Mouse (Mus musculus) liver, adult 2 months (tissue): ENCODE measurements around the gene Tmem98. TPM values are rescaled to one million over a fixed set of nuclear protein-coding genes. Genes with fewer than 3 reads are reported as not detected.

Experiments
- DNase-seq: peaks from one replicate; pipeline ENCODE4 v3.0.0-alpha.2; 2011; ENCODE audit warnings: low read depth, low spot score; ENCODE audit errors: extremely low read depth
- H3K27ac ChIP-seq: fragments of 200-500 bp; replicated peaks from 2 replicates; pipeline ENCODE4 v1.5.1; 2012; ENCODE audit warnings: low read depth, mild to moderate bottlenecking, control low read depth, inconsistent platforms, low read length; ENCODE audit not compliant: insufficient read depth
- H3K27me3 ChIP-seq: fragments of 200-500 bp; 2 replicates; pipeline ENCODE4 v1.6.1; 2012; ENCODE audit warnings: mild to moderate bottlenecking, moderate library complexity, low read length, inconsistent platforms; ENCODE audit not compliant: control insufficient read depth, insufficient read depth
- H3K36me3 ChIP-seq: fragments of 200-500 bp; 2 replicates; pipeline ENCODE4 v1.6.1; 2012; ENCODE audit warnings: low read length, inconsistent platforms; ENCODE audit not compliant: control insufficient read depth, insufficient read depth
- H3K4me1 ChIP-seq: fragments of 200-500 bp; 2 replicates; pipeline ENCODE4 v1.6.1; 2011; ENCODE audit warnings: low read length; ENCODE audit not compliant: control insufficient read depth, insufficient read depth
- H3K4me3 ChIP-seq: fragments of 200-500 bp; 2 replicates; pipeline ENCODE4 v1.5.1; 2011; ENCODE audit warnings: low read depth, mild to moderate bottlenecking, control low read depth, low read length, moderate library complexity; ENCODE audit not compliant: insufficient read depth
- H3K79me2 ChIP-seq: fragments of 200-500 bp; 2 replicates; pipeline ENCODE4 v1.6.1; 2012; ENCODE audit warnings: inconsistent platforms, mild to moderate bottlenecking, low read length, moderate library complexity; ENCODE audit not compliant: control insufficient read depth, insufficient read depth
- H3K9ac ChIP-seq: fragments of 200-500 bp; 2 replicates; pipeline ENCODE4 v1.6.1; 2012; ENCODE audit warnings: low read depth, mild to moderate bottlenecking, control low read depth, inconsistent platforms, low read length
- CTCF ChIP-seq: fragments of 200-500 bp; IDR thresholded peaks from 2 replicates; pipeline ENCODE4 v1.5.1; 2011; ENCODE audit warnings: low read depth, low read length, control low read depth
- POLR2A ChIP-seq: fragments of 200-500 bp; IDR thresholded peaks from 2 replicates; pipeline ENCODE4 v1.6.1; 2011; ENCODE audit warnings: low read length, control low read depth; ENCODE audit not compliant: insufficient read depth; ENCODE audit errors: extremely low read depth
- WGBS: fragments of 180-500 bp; shearing (Covaris S2); methylation state at CpG from one replicate; pipeline ENCODE4 v1.1.7; 2018; 5-methylcytosine and 5-hydroxymethylcytosine counted together
- polyA plus RNA-seq: library from polyadenylated mRNA; depleted of rRNA; stranded (reverse); fragments of >200 nt; gene quantifications from 2 replicates; pipeline ENCODE4 v1.2.3, GENCODE M21; 2012
- total RNA-seq: library from RNA; depleted of rRNA; stranded (reverse); fragments of >200 nt; gene quantifications from 2 replicates; pipeline ENCODE4 v1.2.3, GENCODE M21; 2014

The Tmem98 gene
- total and polyA plus RNA-seq, 2 experiments: 17.9 to 18.3 TPM

DNA sequence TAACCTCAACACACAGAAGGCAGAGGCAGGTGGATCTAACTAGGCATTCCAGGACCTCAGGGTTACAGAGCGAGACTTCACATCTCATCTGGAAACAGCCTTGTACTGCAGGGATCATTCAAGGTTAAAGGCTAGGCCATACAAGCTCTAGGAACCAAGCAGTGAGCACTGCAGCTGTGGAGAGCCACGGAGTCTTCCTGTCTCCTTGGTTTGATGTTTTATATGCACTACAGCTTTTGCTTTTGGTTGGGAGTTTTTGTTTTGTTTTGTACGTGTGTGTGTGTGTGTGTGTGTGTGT lies 42.7 kb upstream of the Tmem98 start:
- no peak overlapping the region for H3K9ac ChIP-seq
- no peaks in the 10 kb centered on the region; the same call in 1 of the 2 replicates for H3K4me1 ChIP-seq
- no peak overlapping the region for H3K27ac ChIP-seq
- no peaks in the 10 kb centered on the region for H3K27me3 ChIP-seq
- no peaks in the 10 kb centered on the region for H3K36me3 ChIP-seq
- peaks cover 9% of the 10 kb centered on the region; the same call in 1 of the 2 replicates for H3K79me2 ChIP-seq
- TF ChIP-seq POLR2A (no peak), CTCF (no peak)
- H3K4me3 ChIP-seq: no peak overlapping the region
- 78% methylated on average over 3 of the region's 3 CpGs for WGBS
- DNase-seq: no peak

- DNase-seq: no peak
- H3K36me3 ChIP-seq: no peaks in the 10 kb centered on the region
- 81% methylated on average over 3 of the region's 3 CpGs for WGBS
- no peak overlapping the region for H3K4me3 ChIP-seq
- H3K9ac ChIP-seq: no peak overlapping the region
- H3K27me3 ChIP-seq: no peaks in the 10 kb centered on the region
- TF ChIP-seq CTCF (no peak), POLR2A (no peak)
- peaks cover 9% of the 10 kb centered on the region; the same call in 1 of the 2 replicates for H3K79me2 ChIP-seq
- H3K27ac ChIP-seq: no peak overlapping the region
- no peaks in the 10 kb centered on the region; the same call in 1 of the 2 replicates for H3K4me1 ChIP-seq
Measured at GRCm38 (mm10) chr11:80771186-80771585, 38.8 kb upstream of the Tmem98 start.

DNA sequence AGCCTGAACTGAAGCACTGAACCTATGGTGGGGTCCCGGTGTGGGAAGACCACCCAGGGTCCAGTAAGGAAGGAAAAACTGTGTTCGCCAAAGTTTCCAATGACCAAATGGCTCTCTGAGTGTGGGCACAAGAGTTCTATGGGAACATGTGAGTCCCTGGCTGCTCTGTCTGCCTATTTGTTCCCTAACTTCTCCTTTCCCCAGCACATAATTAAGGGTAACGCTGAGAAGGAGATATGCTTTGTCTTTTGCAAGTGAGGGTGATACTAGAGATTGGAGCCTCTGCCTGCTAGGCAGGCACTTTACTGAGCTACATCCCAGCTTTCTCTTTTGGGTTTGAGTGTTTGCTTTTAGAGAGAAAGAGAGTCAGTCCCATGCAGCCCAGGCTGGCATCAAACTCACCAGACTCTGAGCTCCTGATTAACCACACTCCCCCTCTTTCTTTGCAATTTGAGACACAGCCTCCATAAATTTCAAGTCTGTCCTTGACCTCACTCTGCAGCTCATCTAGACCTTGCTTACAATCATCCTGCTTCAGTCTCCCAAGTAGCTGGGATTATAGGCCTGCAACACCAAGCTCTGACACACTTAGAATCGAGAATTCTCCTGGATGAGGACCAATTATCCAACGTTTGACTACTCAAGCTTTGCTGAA lies 38.3 kb upstream of the Tmem98 start:
- no peak overlapping the region for H3K9ac ChIP-seq
- no peak overlapping the region for H3K4me3 ChIP-seq
- H3K27me3 ChIP-seq: no peaks in the 10 kb centered on the region
- WGBS: 78% methylated on average over 5 of the region's 5 CpGs
- H3K4me1 ChIP-seq: no peaks in the 10 kb centered on the region; the same call in 1 of the 2 replicates
- H3K27ac ChIP-seq: no peak overlapping the region; the same call in 1 of the 2 replicates
- no peaks in the 10 kb centered on the region for H3K36me3 ChIP-seq
- H3K79me2 ChIP-seq: peaks cover 9% of the 10 kb centered on the region; the same call in 1 of the 2 replicates
- no peak for TF ChIP-seq CTCF
- TF ChIP-seq POLR2A: no peak
- no peak for DNase-seq

GRCm38 (mm10) chr11:80772595-80773210 lies 37.3 kb upstream of the Tmem98 start:
- Histone ChIP-seq H3K27me3 (no peaks in the 10 kb centered on the region), H3K79me2 (peaks cover 9% of the 10 kb centered on the region; the same call in 1 of the 2 replicates), H3K4me3 (no peak overlapping the region), H3K27ac (no peak overlapping the region), H3K4me1 (no peaks in the 10 kb centered on the region; the same call in 1 of the 2 replicates), H3K36me3 (no peaks in the 10 kb centered on the region), H3K9ac (no peak overlapping the region)
- no peak for DNase-seq
- TF ChIP-seq CTCF: no peak
- no peak for TF ChIP-seq POLR2A
- 95% methylated on average over 6 of the region's 6 CpGs for WGBS

DNA sequence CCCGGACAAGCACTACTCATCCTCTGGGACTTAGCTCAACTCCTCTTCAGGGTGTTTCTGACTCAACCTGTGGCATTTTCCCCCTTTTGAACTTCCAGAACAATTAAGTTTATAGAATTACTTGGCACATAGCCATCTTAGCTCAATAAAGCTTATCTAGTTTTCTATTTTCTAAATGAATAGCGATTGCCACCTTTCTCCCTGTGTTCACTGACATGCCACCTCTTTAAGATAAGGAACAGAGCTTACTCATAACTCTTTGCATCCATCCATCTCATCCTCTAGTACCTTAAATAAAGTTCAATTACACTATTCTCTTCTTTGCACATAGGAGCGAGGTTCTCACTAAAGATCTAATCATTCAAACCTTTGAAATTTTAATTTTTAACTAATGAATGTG lies 34.4 kb upstream of the Tmem98 start:
- H3K79me2 ChIP-seq: peaks cover 6% of the 10 kb centered on the region; the same call in 1 of the 2 replicates
- no peak for TF ChIP-seq POLR2A
- TF ChIP-seq CTCF: no peak
- no peaks in the 10 kb centered on the region for H3K27me3 ChIP-seq
- H3K4me3 ChIP-seq: no peak overlapping the region
- H3K36me3 ChIP-seq: no peaks in the 10 kb centered on the region
- H3K9ac ChIP-seq: no peak overlapping the region
- no peak overlapping the region for H3K27ac ChIP-seq
- no peak for DNase-seq
- WGBS: 78% methylated on average over 3 of the region's 3 CpGs
- H3K4me1 ChIP-seq: no peaks in the 10 kb centered on the region; the same call in 1 of the 2 replicates

- H3K27ac ChIP-seq: no peak overlapping the region
- no peak for DNase-seq
- H3K79me2 ChIP-seq: no peaks in the 10 kb centered on the region; the same call in 1 of the 2 replicates
- no peak overlapping the region for H3K4me3 ChIP-seq
- WGBS: 98% methylated on average over 2 of the region's 2 CpGs
- no peaks in the 10 kb centered on the region for H3K36me3 ChIP-seq
- no peak overlapping the region for H3K9ac ChIP-seq
- peaks cover 2% of the 10 kb centered on the region; the same call in 1 of the 2 replicates for H3K4me1 ChIP-seq
- no peaks in the 10 kb centered on the region for H3K27me3 ChIP-seq
- TF ChIP-seq POLR2A (no peak), CTCF (no peak)
Measured at GRCm38 (mm10) chr11:80777708-80778107, 32.3 kb upstream of the Tmem98 start.
